Mouse (Mus musculus): ENCODE measurements around the gene Lin7b.

DNA sequence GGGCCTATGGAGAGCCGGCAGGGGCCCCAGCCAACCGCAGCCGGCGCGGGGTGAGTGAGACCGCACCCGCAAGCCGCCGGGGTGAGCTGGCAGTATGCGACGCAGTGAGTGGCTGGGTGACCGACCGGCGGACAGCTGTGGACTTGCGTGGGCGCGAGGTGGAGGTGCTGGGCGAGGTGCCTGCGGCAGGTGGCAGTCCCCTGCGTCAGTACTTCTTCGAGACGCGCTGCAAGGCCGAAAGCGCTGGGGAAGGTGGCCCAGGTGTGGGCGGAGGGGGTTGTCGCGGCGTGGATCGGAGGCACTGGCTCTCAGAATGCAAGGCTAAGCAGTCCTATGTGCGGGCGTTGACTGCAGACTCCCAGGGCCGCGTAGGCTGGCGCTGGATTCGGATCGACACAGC, 45.3 kb upstream of the Lin7b start:
- TF ChIP-seq CTCF (IDR thresholded peaks at IDR 0.05; ENCODE audit: insufficient read depth, low read depth, low read length) = no peak
- no peak for TF ChIP-seq POLR2A (IDR thresholded peaks at IDR 0.05; ENCODE audit: insufficient read depth, low read depth, low read length)

Measured in olfactory bulb, adult 2 months (tissue).